Mouse (Mus musculus) testis, adult 2 months (tissue): ENCODE data around the gene Agpat4.

Source experiments
- CTCF ChIP-seq: fragments of 200-500 bp; IDR thresholded peaks from 2 replicates; pipeline ENCODE4 v1.5.1; 2012; ENCODE audit warnings: low read depth, mild to moderate bottlenecking, inconsistent platforms, low read length, moderate library complexity; ENCODE audit not compliant: control insufficient read depth, insufficient read depth, insufficient replicate concordance
- POLR2A ChIP-seq: fragments of 200-500 bp; IDR thresholded peaks from 2 replicates; pipeline ENCODE4 v1.6.1; 2012; ENCODE audit warnings: low read depth, mild to moderate bottlenecking, inconsistent platforms, low read length, moderate library complexity; ENCODE audit not compliant: control insufficient read depth

DNA sequence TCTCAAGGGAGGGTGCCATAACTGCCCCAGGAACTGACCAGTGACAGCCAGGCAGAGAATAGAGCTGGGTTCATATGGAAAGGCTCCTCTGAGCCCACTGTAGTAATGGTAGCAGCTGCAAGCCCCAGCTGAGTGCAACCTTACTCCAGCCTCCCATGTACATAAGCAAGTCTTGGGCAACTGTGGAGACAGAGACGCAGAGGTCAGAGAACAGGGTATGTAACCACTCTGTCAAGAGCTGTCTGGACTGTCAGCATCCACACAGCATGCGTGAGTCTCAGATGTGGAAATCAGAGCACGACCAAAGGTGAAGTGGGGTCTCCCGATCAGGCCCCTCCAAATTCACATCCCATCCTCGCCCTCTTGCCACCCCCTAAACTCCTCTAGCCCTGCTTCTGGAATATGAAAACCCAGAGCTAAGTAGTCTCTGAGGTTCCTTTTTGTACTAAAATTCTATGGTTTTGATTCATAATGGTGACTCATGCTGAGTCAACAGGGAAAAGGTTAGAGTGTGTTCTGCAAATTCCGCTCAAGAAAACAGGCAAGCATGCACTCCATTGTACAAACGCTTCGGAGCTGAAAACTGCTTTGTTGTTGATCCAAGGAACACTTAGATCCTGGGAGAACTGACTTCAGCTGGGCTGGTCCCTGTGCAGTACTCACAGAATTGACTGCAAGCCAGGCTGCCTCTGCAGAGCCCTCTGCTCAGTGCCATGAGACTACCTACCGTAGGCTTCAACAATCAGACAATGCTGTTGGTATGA lies 23.5 kb upstream of the Agpat4 start:
- TF ChIP-seq CTCF: no peak
- no peak for TF ChIP-seq POLR2A
